Mouse (Mus musculus): ENCODE measurements at regions not wholly inside any gene's neighbourhood (a gene's known extent, or its start where the extent isn't known, plus 50 kb on each side); places are given as distances from the start of the nearest gene placed in this dataset.

GRCm38 (mm10) chr5:49712607-49713006 is 187.9 kb upstream of the Kcnip4 start:
- no peak for DNase-seq (ENCODE audit: low read depth, low spot score)
- Histone ChIP-seq H3K36me3 (ENCODE audit: control insufficient read depth in 1 of 2, insufficient read depth in 2 of 2, low read length in 2 of 2) (no peaks in the 10 kb centered on the region), H3K27me3 (ENCODE audit: control insufficient read depth in 1 of 2, insufficient read depth in 2 of 2, low read length in 2 of 2) (no peaks in the 10 kb centered on the region), H3K27ac (ENCODE audit: control insufficient read depth, low read depth, low read length) (no peak overlapping the region), H3K9me3 (replicated peaks; ENCODE audit: insufficient read depth, low read length) (no peaks in the 10 kb centered on the region), H3K4me3 (ENCODE audit: control insufficient read depth in 1 of 2, insufficient read depth in 1 of 2, low read depth in 2 of 2, low read length in 2 of 2) (no peak overlapping the region), H3K9ac (ENCODE audit: control insufficient read depth, low read depth, low read length, poor library complexity, severe bottlenecking) (no peak overlapping the region), H3K79me2 (ENCODE audit: control insufficient read depth, insufficient read depth, low read length, poor library complexity) (no peaks in the 10 kb centered on the region), H3K4me1 (ENCODE audit: control insufficient read depth in 1 of 2, insufficient read depth in 2 of 2, low read length in 2 of 2) (no peaks in the 10 kb centered on the region)
- TF ChIP-seq POLR2AphosphoS2 (IDR thresholded peaks at IDR 0.05; ENCODE audit: low read length) (no peak), USF2 (IDR thresholded peaks at IDR 0.05; ENCODE audit: borderline replicate concordance in 1 of 2, insufficient read depth in 1 of 2, low read depth in 1 of 2, low read length in 2 of 2) (no peak), MYB (IDR thresholded peaks at IDR 0.05; ENCODE audit: low read depth, low read length) (no peak), BHLHE40 (IDR thresholded peaks at IDR 0.05; ENCODE audit: borderline replicate concordance, low read depth, low read length) (no peak)

- DNase-seq (ENCODE audit: low read depth, low spot score): no peak
- Histone ChIP-seq H3K9me3 (replicated peaks; ENCODE audit: insufficient read depth, low read length) (no peaks in the 10 kb centered on the region), H3K27ac (ENCODE audit: control insufficient read depth, low read depth, low read length) (no peak overlapping the region), H3K9ac (ENCODE audit: control insufficient read depth, low read depth, low read length, poor library complexity, severe bottlenecking) (no peak overlapping the region), H3K4me1 (ENCODE audit: control insufficient read depth in 1 of 2, insufficient read depth in 2 of 2, low read length in 2 of 2) (no peaks in the 10 kb centered on the region), H3K4me3 (ENCODE audit: control insufficient read depth in 1 of 2, insufficient read depth in 1 of 2, low read depth in 2 of 2, low read length in 2 of 2) (no peak overlapping the region), H3K36me3 (ENCODE audit: control insufficient read depth in 1 of 2, insufficient read depth in 2 of 2, low read length in 2 of 2) (no peaks in the 10 kb centered on the region), H3K79me2 (ENCODE audit: control insufficient read depth, insufficient read depth, low read length, poor library complexity) (no peaks in the 10 kb centered on the region), H3K27me3 (ENCODE audit: control insufficient read depth in 1 of 2, insufficient read depth in 2 of 2, low read length in 2 of 2) (no peaks in the 10 kb centered on the region)
- no peak for TF ChIP-seq ELF1 (IDR thresholded peaks at IDR 0.05; ENCODE audit: low read depth, low read length)
- TF ChIP-seq POLR2AphosphoS2 (IDR thresholded peaks at IDR 0.05; ENCODE audit: low read length): no peak
- TF ChIP-seq SIN3A (IDR thresholded peaks at IDR 0.05; ENCODE audit: low read length): no peak
- TF ChIP-seq ETS1 (IDR thresholded peaks at IDR 0.05; ENCODE audit: low read depth, low read length): no peak
- no peak for TF ChIP-seq MYB (IDR thresholded peaks at IDR 0.05; ENCODE audit: low read depth, low read length)
- TF ChIP-seq E2F4 (IDR thresholded peaks at IDR 0.05; ENCODE audit: borderline replicate concordance, low read depth, low read length): no peak
- no peak for TF ChIP-seq GATA1 (IDR thresholded peaks at IDR 0.05; ENCODE audit: low read depth, low read length)
- TF ChIP-seq MAX (IDR thresholded peaks at IDR 0.05; ENCODE audit: low read length): no peak
- no peak for TF ChIP-seq ZMIZ1 (IDR thresholded peaks at IDR 0.05; ENCODE audit: low read depth, low read length)
- TF ChIP-seq TCF12 (IDR thresholded peaks at IDR 0.05; ENCODE audit: low read depth, low read length): no peak
- no peak for TF ChIP-seq TBP (IDR thresholded peaks at IDR 0.05; ENCODE audit: low read depth, low read length)
- TF ChIP-seq JUND (IDR thresholded peaks at IDR 0.05; ENCODE audit: low read depth, low read length): no peak
- no peak for TF ChIP-seq MEF2A (IDR thresholded peaks at IDR 0.05; ENCODE audit: extremely low read depth, insufficient replicate concordance, low read depth, low read length, poor library complexity, severe bottlenecking)
- TF ChIP-seq GABPA (IDR thresholded peaks at IDR 0.05; ENCODE audit: low read depth, low read length): no peak
- TF ChIP-seq POLR2AphosphoS5 (IDR thresholded peaks at IDR 0.05; ENCODE audit: borderline replicate concordance, low read depth, low read length): no peak
- TF ChIP-seq EP300 (IDR thresholded peaks at IDR 0.05; ENCODE audit: low read depth in 1 of 2, low read length in 2 of 2): no peak
- no peak for TF ChIP-seq RAD21 (IDR thresholded peaks at IDR 0.05; ENCODE audit: low read depth, low read length)
- TF ChIP-seq CTCF (IDR thresholded peaks at IDR 0.05 in 2 of 3, conservative IDR thresholded peaks at IDR 0.05 in 1 of 3; ENCODE audit: control insufficient read depth in 1 of 3, insufficient read depth in 1 of 3, low read depth in 2 of 3, low read length in 3 of 3, poor library complexity in 1 of 3, severe bottlenecking in 1 of 3): no peak
- no peak for TF ChIP-seq MXI1 (IDR thresholded peaks at IDR 0.05; ENCODE audit: low read depth, low read length)
- TF ChIP-seq BHLHE40 (IDR thresholded peaks at IDR 0.05; ENCODE audit: borderline replicate concordance, low read depth, low read length): no peak
Measured at GRCm38 (mm10) chr5:49682156-49682555, 157.4 kb upstream of the Kcnip4 start.

All from MEL (cell line).